In the genomic region with DNA sequence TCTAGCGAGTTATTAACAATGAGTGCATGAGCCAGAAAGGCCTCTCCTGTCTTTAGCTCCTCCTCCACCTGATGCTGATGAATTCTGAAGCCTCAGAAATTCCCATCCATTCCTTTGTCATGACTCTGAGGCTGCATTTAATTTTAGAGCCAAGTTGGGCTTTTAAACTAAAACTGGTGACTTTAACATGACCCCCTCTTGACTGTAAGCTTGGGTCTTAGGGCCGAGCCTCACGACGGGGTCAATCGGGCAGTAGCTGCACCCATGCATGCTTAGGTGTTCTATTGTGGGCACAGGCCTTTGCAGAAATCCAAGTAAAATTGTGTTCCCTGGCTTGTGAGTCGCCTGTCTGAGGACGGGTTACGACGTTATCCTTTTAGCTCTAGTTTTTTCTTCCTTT, we compare ENCODE assay signal across 19 mouse cellular contexts. TPM values are rescaled to one million over a fixed set of nuclear protein-coding genes. Genes with fewer than 3 reads are reported as not detected.
DNase-seq lines count a peak whose midpoint lies in the region; ATAC-seq and TF ChIP-seq lines count a peak whose summit lies in the region.
"Had no signal": no experiment of that assay in that cellular context is flagged by ENCODE, and none has a peak within 500 bp of the region (broad histone marks: within the 10 kb centered on the region; RNA-seq: fewer than 3 reads in every experiment).

No protein-coding gene starts in this region.

- peak overlapping the region; percentile 69 for H3K27ac ChIP-seq in forebrain, postnatal 0 days (ENCODE audit: low read depth, low read length)
- no peak overlapping the region; the same call in 1 of the 2 replicates for H3K27ac ChIP-seq in forebrain, embryonic 13.5 days
- 0 out of 2 replicates have a peak overlapping the region, but pooled peaks have one; percentile 55 for H3K27ac ChIP-seq in kidney, embryonic 14.5 days (ENCODE audit: low read depth, low read length)
- 0 out of 2 replicates have a peak overlapping the region, but pooled peaks have one; percentile 21 for H3K27ac ChIP-seq in midbrain, postnatal 0 days (ENCODE audit: low read depth, low read length)
- no peak overlapping the region for H3K27ac ChIP-seq in midbrain, embryonic 14.5 days (replicated peaks; ENCODE audit: low read depth, low read length)
- peak overlapping the region; percentile 15; the same call in 1 of the 2 replicates for H3K27ac ChIP-seq in embryonic fibroblast, embryonic 13.5 days (ENCODE audit: insufficient read depth, low read length)
- H3K27ac ChIP-seq: forebrain, embryonic 10.5 days; gastrocnemius, adult 2 months; intestine, embryonic 15.5 days had no signal

- H3K4me2 ChIP-seq in forebrain, postnatal 0 days (ENCODE audit: low read depth), result peak overlapping the region; percentile 31
- H3K4me2 ChIP-seq in forebrain, embryonic 13.5 days, result no peak overlapping the region
- H3K4me2 ChIP-seq in kidney, embryonic 14.5 days (replicated peaks; ENCODE audit: low read depth, low read length), result no peak overlapping the region
- H3K4me2 ChIP-seq in midbrain, postnatal 0 days (ENCODE audit: low read depth, low read length, poor library complexity, severe bottlenecking), result no peak overlapping the region
- no peak overlapping the region for H3K4me2 ChIP-seq in midbrain, embryonic 14.5 days (ENCODE audit: low read length)
- H3K4me2 ChIP-seq: heart, embryonic 12.5 days; intestine, embryonic 15.5 days had no signal

- WGBS in forebrain, postnatal 0 days, result 69% methylated on average over 9 of the region's 9 CpGs
- WGBS in forebrain, embryonic 13.5 days, result 86% methylated on average over 9 of the region's 9 CpGs
- WGBS in kidney, embryonic 14.5 days, result 82% methylated on average over 9 of the region's 9 CpGs
- 82% methylated on average over 9 of the region's 9 CpGs for WGBS in midbrain, postnatal 0 days
- WGBS in midbrain, embryonic 14.5 days, result 90% methylated on average over 9 of the region's 9 CpGs

- no peak for TF ChIP-seq CTCF in forebrain, postnatal 0 days (IDR thresholded peaks at IDR 0.05; ENCODE audit: low read depth)
- no peak for TF ChIP-seq CTCF in midbrain, postnatal 0 days (IDR thresholded peaks at IDR 0.05)
- no peak for TF ChIP-seq CTCF in embryonic fibroblast, embryonic 13.5 days (IDR thresholded peaks at IDR 0.05; ENCODE audit: borderline replicate concordance, insufficient read depth, low read length)

- H3K4me1 ChIP-seq in forebrain, postnatal 0 days (ENCODE audit: insufficient read depth), result peaks cover 16% of the 10 kb centered on the region
- H3K4me1 ChIP-seq in forebrain, embryonic 13.5 days, result 0 out of 2 replicates have a peak, but pooled peaks cover 4% of the 10 kb centered on the region
- H3K4me1 ChIP-seq in kidney, embryonic 14.5 days (ENCODE audit: control insufficient read depth, insufficient read depth, low read length), result no peaks in the 10 kb centered on the region
- peaks cover 8% of the 10 kb centered on the region; the same call in 1 of the 2 replicates for H3K4me1 ChIP-seq in midbrain, postnatal 0 days (ENCODE audit: insufficient read depth, low read length)
- 0 out of 2 replicates have a peak, but pooled peaks cover 2% of the 10 kb centered on the region for H3K4me1 ChIP-seq in midbrain, embryonic 14.5 days (ENCODE audit: control insufficient read depth, insufficient read depth, low read length)
- 0 out of 2 replicates have a peak, but pooled peaks cover 3% of the 10 kb centered on the region for H3K4me1 ChIP-seq in embryonic fibroblast, embryonic 13.5 days (ENCODE audit: control insufficient read depth, insufficient read depth, low read length)
- H3K4me1 ChIP-seq: heart, embryonic 12.5 days; intestine, embryonic 15.5 days had no signal

- no peaks in the 10 kb centered on the region for H3K9me3 ChIP-seq in forebrain, postnatal 0 days (ENCODE audit: low read length)
- no peaks in the 10 kb centered on the region for H3K9me3 ChIP-seq in forebrain, embryonic 13.5 days (replicated peaks)
- no peaks in the 10 kb centered on the region for H3K9me3 ChIP-seq in kidney, embryonic 14.5 days (ENCODE audit: control insufficient read depth, low read length)
- no peaks in the 10 kb centered on the region for H3K9me3 ChIP-seq in midbrain, postnatal 0 days (ENCODE audit: low read length)
- H3K9me3 ChIP-seq in midbrain, embryonic 14.5 days (ENCODE audit: control insufficient read depth, low read length), result no peaks in the 10 kb centered on the region
- H3K9me3 ChIP-seq: embryonic facial prominence, embryonic 10.5 days; forebrain, embryonic 10.5 days; heart, embryonic 12.5 days; intestine, embryonic 15.5 days had no signal

- no peak overlapping the region for H3K4me3 ChIP-seq in forebrain, postnatal 0 days (ENCODE audit: low read depth, low read length)
- no peak overlapping the region for H3K4me3 ChIP-seq in forebrain, embryonic 13.5 days
- H3K4me3 ChIP-seq in kidney, embryonic 14.5 days (ENCODE audit: low read length), result no peak overlapping the region
- H3K4me3 ChIP-seq in midbrain, postnatal 0 days (ENCODE audit: low read depth, low read length), result no peak overlapping the region
- H3K4me3 ChIP-seq in midbrain, embryonic 14.5 days (replicated peaks; ENCODE audit: low read depth, low read length), result no peak overlapping the region
- H3K4me3 ChIP-seq in embryonic fibroblast, embryonic 13.5 days (ENCODE audit: insufficient read depth, low read length), result no peak overlapping the region
- H3K4me3 ChIP-seq: embryonic facial prominence, embryonic 10.5 days; erythroblast, embryonic 14.5 days; forebrain, embryonic 10.5 days; gastrocnemius, adult 2 months; heart, embryonic 12.5 days; intestine, embryonic 15.5 days had no signal

- H3K27me3 ChIP-seq in forebrain, postnatal 0 days (ENCODE audit: insufficient read depth, low read length), result no peaks in the 10 kb centered on the region; the same call in 1 of the 2 replicates
- H3K27me3 ChIP-seq in forebrain, embryonic 13.5 days, result no peaks in the 10 kb centered on the region
- no peaks in the 10 kb centered on the region for H3K27me3 ChIP-seq in kidney, embryonic 14.5 days (ENCODE audit: control insufficient read depth, insufficient read depth, low read length)
- no peaks in the 10 kb centered on the region for H3K27me3 ChIP-seq in midbrain, postnatal 0 days (ENCODE audit: insufficient read depth, low read length)
- no peaks in the 10 kb centered on the region for H3K27me3 ChIP-seq in midbrain, embryonic 14.5 days (ENCODE audit: control insufficient read depth, insufficient read depth, low read length)
- H3K27me3 ChIP-seq: heart, embryonic 12.5 days; intestine, embryonic 15.5 days had no signal

- no peak; the same call in 1 of the 2 replicates for ATAC-seq in forebrain, postnatal 0 days
- ATAC-seq in forebrain, embryonic 13.5 days, result no peak
- no peak for ATAC-seq in kidney, embryonic 14.5 days (ENCODE audit: low FRiP score, low TSS enrichment)
- no peak for ATAC-seq in midbrain, postnatal 0 days (ENCODE audit: low FRiP score)
- no peak for ATAC-seq in midbrain, embryonic 14.5 days (ENCODE audit: low FRiP score, low TSS enrichment)
- ATAC-seq: intestine, embryonic 15.5 days had no signal

- DNase-seq in forebrain, postnatal 0 days, result no peak
- no peak for DNase-seq in kidney, postnatal 36 days
- no peak for DNase-seq in midbrain, postnatal 0 days (ENCODE audit: low spot score)
- no peak for DNase-seq in midbrain, embryonic 14.5 days
- DNase-seq in left cerebral cortex, postnatal 4 days, result no peak
- DNase-seq: adrenal gland, adult 8-10 months; adrenal gland, postnatal 36 days; cerebellum, adult 2 months; cerebellum, postnatal 10 days; gastrocnemius, adult 2 months; gastrocnemius, postnatal 25 days had no signal

- TF ChIP-seq POLR2A in embryonic fibroblast, embryonic 13.5 days (IDR thresholded peaks at IDR 0.05; ENCODE audit: low read depth, low read length), result no peak

- intact Hi-C loops in left cerebral cortex, postnatal 4 days (cut with DNase I), result no loop called here

- no peaks in the 10 kb centered on the region for H3K36me3 ChIP-seq in forebrain, postnatal 0 days (ENCODE audit: insufficient read depth)
- H3K36me3 ChIP-seq in forebrain, embryonic 13.5 days (ENCODE audit: poor library complexity, severe bottlenecking), result peaks cover 70% of the 10 kb centered on the region
- H3K36me3 ChIP-seq in kidney, embryonic 14.5 days (ENCODE audit: control insufficient read depth, insufficient read depth, low read length), result peaks cover 44% of the 10 kb centered on the region; the same call in 1 of the 2 replicates
- H3K36me3 ChIP-seq in midbrain, postnatal 0 days (ENCODE audit: insufficient read depth, low read length), result no peaks in the 10 kb centered on the region
- peaks cover 6% of the 10 kb centered on the region; the same call in 1 of the 2 replicates for H3K36me3 ChIP-seq in midbrain, embryonic 14.5 days (ENCODE audit: control insufficient read depth, insufficient read depth, low read length)

- H3K9ac ChIP-seq in forebrain, postnatal 0 days, result peak overlapping the region; percentile 28
- no peak overlapping the region for H3K9ac ChIP-seq in forebrain, embryonic 13.5 days
- H3K9ac ChIP-seq in kidney, embryonic 14.5 days (ENCODE audit: low read depth, low read length), result no peak overlapping the region
- no peak overlapping the region for H3K9ac ChIP-seq in midbrain, postnatal 0 days (replicated peaks; ENCODE audit: low read length, poor library complexity, severe bottlenecking)
- H3K9ac ChIP-seq in midbrain, embryonic 14.5 days (replicated peaks; ENCODE audit: low read length), result no peak overlapping the region
- H3K9ac ChIP-seq: heart, embryonic 12.5 days; intestine, embryonic 15.5 days had no signal

RNA-seq across cellular contexts. Expression of a gene that starts 14.4 kb away (rescaled TPM):
- total RNA-seq in forebrain, postnatal 0 days (2014; rRNA removed), result 15.8 and 23.3 TPM in 2 replicates
- polyA plus RNA-seq in forebrain, postnatal 0 days (2015; fragmentation: Nextera tagmentation; extraction: Ambion mirVana), result 7.6 and 18.7 TPM in 2 replicates
- polyA plus RNA-seq in forebrain, embryonic 13.5 days (2015; fragmentation: Nextera tagmentation; extraction: Ambion mirVana), result 30.8 and 31.3 TPM in 2 replicates
- polyA plus RNA-seq in kidney, embryonic 14.5 days (2014; fragmentation: Nextera tagmentation; extraction: Ambion mirVana), result 31.9 and 34.9 TPM in 2 replicates
- total RNA-seq in midbrain, postnatal 0 days (2014; rRNA removed), result 34.7 and 39.2 TPM in 2 replicates
- polyA plus RNA-seq in midbrain, postnatal 0 days (2015; fragmentation: Nextera tagmentation; extraction: Ambion mirVana), result 31.6 and 35.9 TPM in 2 replicates
- 17.0 and 19.1 TPM in 2 replicates for polyA plus RNA-seq in midbrain, embryonic 14.5 days (2014; fragmentation: Nextera tagmentation; extraction: Ambion mirVana)
- polyA plus RNA-seq in embryonic fibroblast, embryonic 13.5 days (2011; ENCODE audit: insufficient read length, low read depth, missing spikeins), result 12.8 and 14.3 TPM in 2 replicates
- 10 to 100 TPM; 41.9 to 47.1 TPM for total RNA-seq in left cerebral cortex, postnatal 4 days (2021)

Comparison
In these comparisons a context has a peak if more than half of its experiments do, and no peak if none do; other contexts are left out.
1. H3K27ac ChIP-seq: peak in forebrain, postnatal 0 days (single experiment), kidney, embryonic 14.5 days (single experiment), midbrain, postnatal 0 days (single experiment) and embryonic fibroblast, embryonic 13.5 days (single experiment); none in forebrain, embryonic 13.5 days (single experiment) and midbrain, embryonic 14.5 days (single experiment).